Mouse (Mus musculus) lung, postnatal 0 days (tissue): ENCODE results near the gene Magea3. TPM values are rescaled to one million over a fixed set of nuclear protein-coding genes. Genes with fewer than 3 reads are reported as not detected.
"Not testable (repeated sequence)": the region's sequence is repeated elsewhere in the genome, so short reads cannot be mapped to it uniquely, and the experiment has no call there.

Source experiments
- ATAC-seq: fragments of 200-750 bp; cut with Nextera tagmentation; 2 replicates; pipeline ENCODE4 v1.8.0; 2017; ENCODE audit warnings: moderate library complexity
- DNase-seq: peaks from one replicate; pipeline ENCODE4 v3.0.0-alpha.2; 2016; ENCODE audit warnings: low spot score
- H3K27ac ChIP-seq: fragments of 300-500 bp; sonication (generic); 2 replicates; pipeline ENCODE4 v1.5.1; 2014; ENCODE audit warnings: antibody characterized with exemption, mild to moderate bottlenecking, low read length, mixed read lengths
- H3K27me3 ChIP-seq: fragments of 300-500 bp; sonication (generic); replicated peaks from 2 replicates; pipeline ENCODE4 v1.6.1; 2014; ENCODE audit warnings: low read length, mixed read lengths; ENCODE audit not compliant: insufficient read depth
- H3K36me3 ChIP-seq: fragments of 300-500 bp; sonication (generic); 2 replicates; pipeline ENCODE4 v1.6.1; 2014; ENCODE audit warnings: low read length, mixed read lengths; ENCODE audit not compliant: insufficient read depth
- H3K4me1 ChIP-seq: fragments of 300-500 bp; sonication (generic); 2 replicates; pipeline ENCODE4 v1.6.1; 2014; ENCODE audit warnings: antibody characterized with exemption, low read depth, low read length, mixed read lengths; ENCODE audit not compliant: insufficient read depth
- H3K4me2 ChIP-seq: fragments of 300-500 bp; sonication (generic); replicated peaks from 2 replicates; pipeline ENCODE4 v1.6.1; 2014; ENCODE audit warnings: low read depth, mild to moderate bottlenecking, low read length, moderate library complexity, mixed read lengths
- H3K4me3 ChIP-seq: fragments of 300-500 bp; sonication (generic); 2 replicates; pipeline ENCODE4 v1.5.1; 2014; ENCODE audit warnings: low read depth, low read length
- H3K9ac ChIP-seq: fragments of 300-500 bp; sonication (generic); replicated peaks from 2 replicates; pipeline ENCODE4 v1.6.1; 2014; ENCODE audit warnings: low read depth, mild to moderate bottlenecking
- H3K9me3 ChIP-seq: fragments of 300-500 bp; sonication (generic); 2 replicates; pipeline ENCODE4 v1.6.1; 2016; ENCODE audit warnings: low read length, mixed read lengths
- WGBS: fragments of 180-500 bp; shearing (Covaris S2); extraction: QIAGEN DNeasy Blood & Tissue Kit; methylation state at CpG from one replicate; pipeline ENCODE4 v1.1.7; 2014; 5-methylcytosine and 5-hydroxymethylcytosine counted together
- polyA plus RNA-seq: library from polyadenylated mRNA; unstranded; fragments of >200 nt; fragmentation: Nextera tagmentation; extraction: Ambion mirVana; gene quantifications from 2 replicates; pipeline ENCODE4 v1.2.1, GENCODE M21; 2015

Gene Magea3
- not detected in 2 replicates for polyA plus RNA-seq

- H3K27me3 ChIP-seq, H3K4me1 ChIP-seq, DNase-seq, ATAC-seq, H3K4me3 ChIP-seq, H3K9ac ChIP-seq, H3K27ac ChIP-seq, H3K4me2 ChIP-seq, H3K36me3 ChIP-seq, H3K9me3 ChIP-seq: not testable (repeated sequence)
- 45% methylated on average over 1 of the region's 1 CpGs for WGBS
These were observed at the start of gene Magea3 for GRCm38 (mm10) chrX:154949405-154949804. TSS of gene Magea3 (minus strand) at chrX:154949505.

- DNase-seq, ATAC-seq: not testable (repeated sequence)
- 88% methylated on average over 11 of the region's 11 CpGs for WGBS
These were observed 46.4 kb upstream of the Magea3 start, which contains the start of gene Magea8 for GRCm38 (mm10) chrX:154995750-154996149. TSS of gene Magea8 (minus strand) at chrX:154995850.

GRCm38 (mm10) chrX:154935887-154936286 lies 13.4 kb downstream of the Magea3 start, which contains the start of gene Magea6:
TSS of gene Magea6 (minus strand) at chrX:154935987.
- DNase-seq, H3K36me3 ChIP-seq, H3K4me1 ChIP-seq, H3K4me2 ChIP-seq, H3K4me3 ChIP-seq, H3K27me3 ChIP-seq, ATAC-seq, H3K27ac ChIP-seq, H3K9ac ChIP-seq, H3K9me3 ChIP-seq: not testable (repeated sequence)
- 53% methylated on average over 1 of the region's 1 CpGs for WGBS

More at GRCm38 (mm10) chrX:154995750-154996149, 46.4 kb upstream of the Magea3 start, which contains the start of gene Magea8:
- H3K9ac ChIP-seq, H3K9me3 ChIP-seq, H3K4me1 ChIP-seq, H3K27me3 ChIP-seq, H3K4me2 ChIP-seq, H3K4me3 ChIP-seq, H3K36me3 ChIP-seq, H3K27ac ChIP-seq: not testable (repeated sequence)

Other genes with a start within 250 kb of the Magea3 start
- not detected in 2 replicates for gene Cldn34b1, start 59.2 kb downstream of the Magea3 start, polyA plus RNA-seq
- not detected in 2 replicates for gene Magea6, start 13.5 kb downstream of the Magea3 start, polyA plus RNA-seq
- not detected in 2 replicates for gene Magea8, start 46.3 kb upstream of the Magea3 start, polyA plus RNA-seq
- gene Magea5, start 113.6 kb upstream of the Magea3 start, polyA plus RNA-seq, result not detected in 2 replicates
- not detected in 2 replicates for gene Magea1, start 140.3 kb upstream of the Magea3 start, polyA plus RNA-seq
- not detected in 2 replicates for gene Magea2, start 144.2 kb upstream of the Magea3 start, polyA plus RNA-seq
- gene Cldn34b2, start 178.9 kb upstream of the Magea3 start, polyA plus RNA-seq, result not detected in 2 replicates